Mouse (Mus musculus): ENCODE results near the gene Erich2. TPM values are rescaled to one million over a fixed set of nuclear protein-coding genes. Genes with fewer than 3 reads are reported as not detected.

The Erich2 gene
- polyA plus RNA-seq, 1 experiment from 2014 or later, result 0.13 TPM

GRCm38 (mm10) chr2:70563721-70564645 lies 55.4 kb downstream of the Erich2 start:
- WGBS (ENCODE audit: insufficient replicate concordance), result 3% methylated on average over 38 of the region's 38 CpGs
- H3K36me3 ChIP-seq, result no peaks in the 10 kb centered on the region

DNA sequence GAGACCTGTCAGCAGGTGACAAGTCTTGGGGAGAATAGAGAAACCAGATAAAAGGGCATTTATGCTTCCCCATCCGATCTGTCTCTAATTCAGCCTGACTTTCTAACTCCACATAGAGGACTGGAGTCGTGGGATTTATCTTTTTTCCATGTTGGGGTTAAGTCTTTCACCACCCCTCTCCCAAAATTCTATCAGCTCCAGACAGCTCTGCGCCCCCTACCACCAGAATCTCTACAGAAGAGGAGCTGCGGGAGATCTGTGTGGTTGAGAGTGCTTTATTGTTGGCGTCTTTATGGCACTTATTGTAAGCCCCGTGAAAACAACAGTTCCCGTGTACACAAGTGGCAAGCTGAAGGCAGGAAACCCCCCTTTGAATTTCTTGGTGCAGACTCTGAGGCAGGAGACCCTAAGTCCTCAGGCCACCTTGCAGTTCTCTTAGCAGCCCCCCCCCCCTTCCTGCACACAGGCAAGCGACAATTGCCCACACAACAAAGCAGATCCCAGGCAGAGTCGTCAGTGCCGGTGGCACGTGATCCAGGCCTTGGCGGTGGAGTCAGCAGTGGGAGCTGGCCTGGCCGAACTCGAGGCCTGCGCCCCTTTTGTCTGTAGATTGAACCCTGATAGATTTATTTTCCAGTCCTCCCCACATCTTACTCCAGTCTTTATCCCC lies 56.2 kb downstream of the Erich2 start:
- Histone ChIP-seq H3K9me3 (replicated peaks) (no peaks in the 10 kb centered on the region), H3K36me3 (no peaks in the 10 kb centered on the region), H3K9ac (no peak overlapping the region), H3K27me3 (replicated peaks) (peaks cover 100% of the 10 kb centered on the region), H3K4me1 (peaks cover 31% of the 10 kb centered on the region), H3K4me3 (no peak overlapping the region), H3K27ac (no peak overlapping the region), H3K4me2 (no peak overlapping the region)
- 5% methylated on average over 15 of the region's 15 CpGs for WGBS (ENCODE audit: insufficient replicate concordance)
- ATAC-seq, result no peak

More at GRCm38 (mm10) chr2:70563721-70564645, 55.4 kb downstream of the Erich2 start:
- no peak for ATAC-seq
- Histone ChIP-seq H3K4me3 (no peak overlapping the region), H3K27ac (no peak overlapping the region), H3K9ac (no peak overlapping the region), H3K27me3 (replicated peaks) (peaks cover 100% of the 10 kb centered on the region), H3K4me2 (no peak overlapping the region), H3K4me1 (peaks cover 31% of the 10 kb centered on the region), H3K9me3 (replicated peaks) (no peaks in the 10 kb centered on the region)

- Histone ChIP-seq H3K36me3 (no peaks in the 10 kb centered on the region), H3K27ac (no peak overlapping the region), H3K9me3 (replicated peaks) (no peaks in the 10 kb centered on the region), H3K27me3 (replicated peaks) (peaks cover 99% of the 10 kb centered on the region), H3K4me2 (0 out of 2 replicates have a peak overlapping the region, but pooled peaks have one; percentile 10), H3K4me1 (peaks cover 31% of the 10 kb centered on the region), H3K9ac (no peak overlapping the region), H3K4me3 (no peak overlapping the region)
- no peak for ATAC-seq
- 3% methylated on average over 30 of the region's 30 CpGs for WGBS (ENCODE audit: insufficient replicate concordance)
Observed at GRCm38 (mm10) chr2:70565651-70566602, 57.3 kb downstream of the Erich2 start.

- H3K4me2 ChIP-seq, result peak overlapping the region; percentile 10; the same call in 1 of the 2 replicates
- H3K27me3 ChIP-seq (replicated peaks), result peaks cover 99% of the 10 kb centered on the region
- no peaks in the 10 kb centered on the region for H3K36me3 ChIP-seq
- no peak overlapping the region for H3K27ac ChIP-seq
- H3K9me3 ChIP-seq (replicated peaks), result no peaks in the 10 kb centered on the region
- WGBS (ENCODE audit: insufficient replicate concordance), result 3% methylated on average over 18 of the region's 18 CpGs
- H3K9ac ChIP-seq, result no peak overlapping the region
- peaks cover 31% of the 10 kb centered on the region for H3K4me1 ChIP-seq
- no peak overlapping the region for H3K4me3 ChIP-seq
- no peak for ATAC-seq
Observed at GRCm38 (mm10) chr2:70566603-70566981, 58.0 kb downstream of the Erich2 start.

- no peaks in the 10 kb centered on the region for H3K36me3 ChIP-seq
- WGBS (ENCODE audit: insufficient replicate concordance), result 5% methylated on average over 23 of the region's 23 CpGs
- no peak for ATAC-seq
- no peak overlapping the region for H3K27ac ChIP-seq
- H3K4me3 ChIP-seq, result no peak overlapping the region; the same call in 1 of the 2 replicates
- H3K9me3 ChIP-seq (replicated peaks), result no peaks in the 10 kb centered on the region
- peak overlapping the region; percentile 61 for H3K4me2 ChIP-seq
- H3K4me1 ChIP-seq, result peaks cover 30% of the 10 kb centered on the region
- no peak overlapping the region for H3K9ac ChIP-seq
- H3K27me3 ChIP-seq (replicated peaks), result peaks cover 99% of the 10 kb centered on the region
Observed at GRCm38 (mm10) chr2:70567071-70567681, 58.6 kb downstream of the Erich2 start.

- peaks cover 25% of the 10 kb centered on the region for H3K4me1 ChIP-seq
- no peak for ATAC-seq
- no peaks in the 10 kb centered on the region for H3K9me3 ChIP-seq (replicated peaks)
- H3K4me2 ChIP-seq, result peak overlapping the region; percentile 61
- H3K9ac ChIP-seq, result no peak overlapping the region
- peak overlapping the region; percentile 20; the same call in 1 of the 2 replicates for H3K4me3 ChIP-seq
- no peak overlapping the region for H3K27ac ChIP-seq
- WGBS (ENCODE audit: insufficient replicate concordance), result 4% methylated on average over 12 of the region's 12 CpGs
- no peaks in the 10 kb centered on the region for H3K36me3 ChIP-seq
- H3K27me3 ChIP-seq (replicated peaks), result peaks cover 99% of the 10 kb centered on the region
Observed at GRCm38 (mm10) chr2:70567682-70568077, 59.1 kb downstream of the Erich2 start.

- Histone ChIP-seq H3K9ac (no peak overlapping the region), H3K27me3 (replicated peaks) (peaks cover 99% of the 10 kb centered on the region), H3K27ac (no peak overlapping the region), H3K36me3 (no peaks in the 10 kb centered on the region), H3K4me2 (peak overlapping the region; percentile 61), H3K4me3 (peak overlapping the region; percentile 20), H3K9me3 (replicated peaks) (no peaks in the 10 kb centered on the region), H3K4me1 (peaks cover 21% of the 10 kb centered on the region)
- no peak for ATAC-seq
- whole genome bisulfite sequencing (ENCODE audit: insufficient replicate concordance), result 1% methylated on average over 34 of the region's 34 CpGs
Observed at GRCm38 (mm10) chr2:70568198-70568941, 59.8 kb downstream of the Erich2 start.

GRCm38 (mm10) chr2:70571698-70572097 lies 63.1 kb downstream of the Erich2 start:
- Histone ChIP-seq H3K9ac (no peak overlapping the region), H3K27me3 (replicated peaks) (peaks cover 82% of the 10 kb centered on the region), H3K9me3 (replicated peaks) (no peaks in the 10 kb centered on the region), H3K4me1 (peaks cover 11% of the 10 kb centered on the region; the same call in 1 of the 2 replicates), H3K4me2 (no peak overlapping the region), H3K4me3 (no peak overlapping the region), H3K27ac (no peak overlapping the region), H3K36me3 (no peaks in the 10 kb centered on the region)
- 59% methylated on average over 4 of the region's 4 CpGs for WGBS (ENCODE audit: insufficient replicate concordance)
- no peak for ATAC-seq

- Histone ChIP-seq H3K4me3 (no peak overlapping the region), H3K9ac (no peak overlapping the region), H3K4me2 (no peak overlapping the region), H3K4me1 (peaks cover 7% of the 10 kb centered on the region; the same call in 1 of the 2 replicates), H3K27me3 (replicated peaks) (peaks cover 76% of the 10 kb centered on the region), H3K9me3 (replicated peaks) (no peaks in the 10 kb centered on the region), H3K27ac (no peak overlapping the region), H3K36me3 (no peaks in the 10 kb centered on the region)
- ATAC-seq, result no peak
- WGBS (ENCODE audit: insufficient replicate concordance), result 41% methylated on average over 9 of the region's 9 CpGs
Observed at GRCm38 (mm10) chr2:70572251-70572650, 63.6 kb downstream of the Erich2 start.

DNA sequence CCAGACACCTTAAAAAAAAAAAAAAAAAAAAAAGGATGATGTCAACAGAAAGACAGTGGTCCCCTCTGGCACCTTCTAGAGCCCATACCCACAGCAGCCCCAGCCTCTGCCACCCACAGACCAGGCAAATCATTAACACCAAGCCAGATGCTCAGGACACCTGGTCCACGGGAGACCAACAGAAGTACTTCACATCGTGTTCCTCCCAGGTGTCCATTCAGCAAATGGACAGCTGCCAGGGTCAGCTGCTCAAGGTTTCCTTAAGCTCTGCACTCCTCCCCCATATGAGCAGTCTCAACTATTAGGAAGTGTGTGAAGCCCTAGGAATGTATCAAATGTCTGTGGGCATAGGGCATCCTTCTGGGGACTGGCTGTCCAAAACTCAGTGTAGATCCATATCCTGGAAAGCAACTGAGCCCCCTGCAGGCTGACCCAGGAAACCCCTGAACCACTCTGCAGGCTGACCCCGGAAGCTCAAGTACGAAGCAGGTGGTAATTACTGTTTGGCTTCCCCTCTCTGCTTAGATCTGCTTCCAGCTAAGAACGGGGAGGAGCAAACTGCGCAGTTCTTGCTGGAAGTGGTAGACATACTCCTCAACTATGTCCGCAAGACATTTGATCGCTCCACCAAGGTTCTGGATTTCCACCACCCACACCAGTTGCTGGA lies 65.1 kb downstream of the Erich2 start:
- 71% methylated on average over 8 of the region's 8 CpGs for WGBS (ENCODE audit: insufficient replicate concordance)
- H3K4me1 ChIP-seq, result 0 out of 2 replicates have a peak, but pooled peaks cover 2% of the 10 kb centered on the region

More for the DNA sequence above, 65.1 kb downstream of the Erich2 start:
- H3K9ac ChIP-seq, result no peak overlapping the region
- no peak overlapping the region for H3K27ac ChIP-seq
- H3K9me3 ChIP-seq (replicated peaks), result no peaks in the 10 kb centered on the region
- no peak for ATAC-seq
- H3K27me3 ChIP-seq (replicated peaks), result peaks cover 62% of the 10 kb centered on the region
- H3K4me3 ChIP-seq, result no peak overlapping the region
- H3K4me2 ChIP-seq, result no peak overlapping the region
- no peaks in the 10 kb centered on the region for H3K36me3 ChIP-seq

Measured in liver, embryonic 12.5 days (tissue).